Mouse (Mus musculus) ES-E14 (cell line): ENCODE measurements around the gene Bend5.

Source experiments
- CHD2 ChIP-seq: IDR thresholded peaks from 2 replicates; pipeline ENCODE4 v1.6.1; 2014; ENCODE audit warnings: mild to moderate bottlenecking, low read depth, low read length, inconsistent platforms
- HCFC1 ChIP-seq: IDR thresholded peaks from 2 replicates; pipeline ENCODE4 v1.6.1; 2012; ENCODE audit warnings: low read length, inconsistent platforms, borderline replicate concordance; ENCODE audit not compliant: insufficient read depth
- MAFK ChIP-seq: IDR thresholded peaks from 2 replicates; pipeline ENCODE4 v1.6.1; 2014; ENCODE audit warnings: mild to moderate bottlenecking, low read depth, low read length, inconsistent platforms; ENCODE audit not compliant: insufficient read depth
- ZC3H11A ChIP-seq: IDR thresholded peaks from 2 replicates; pipeline ENCODE4 v1.6.1; 2012; ENCODE audit warnings: low read depth, mild to moderate bottlenecking, inconsistent platforms, low read length, borderline replicate concordance
- ZNF384 ChIP-seq: IDR thresholded peaks from 2 replicates; pipeline ENCODE4 v1.6.1; 2012; ENCODE audit warnings: low read depth, low read length, inconsistent platforms

- TF ChIP-seq CHD2 (no peak), ZC3H11A (no peak), HCFC1 (no peak), MAFK (no peak), ZNF384 (no peak)
These were observed 57.7 kb downstream of the Bend5 start for GRCm38 (mm10) chr4:111472511-111472910.
